Comparison of ENCODE assay signal across 12 mouse cellular contexts in the genomic region with DNA sequence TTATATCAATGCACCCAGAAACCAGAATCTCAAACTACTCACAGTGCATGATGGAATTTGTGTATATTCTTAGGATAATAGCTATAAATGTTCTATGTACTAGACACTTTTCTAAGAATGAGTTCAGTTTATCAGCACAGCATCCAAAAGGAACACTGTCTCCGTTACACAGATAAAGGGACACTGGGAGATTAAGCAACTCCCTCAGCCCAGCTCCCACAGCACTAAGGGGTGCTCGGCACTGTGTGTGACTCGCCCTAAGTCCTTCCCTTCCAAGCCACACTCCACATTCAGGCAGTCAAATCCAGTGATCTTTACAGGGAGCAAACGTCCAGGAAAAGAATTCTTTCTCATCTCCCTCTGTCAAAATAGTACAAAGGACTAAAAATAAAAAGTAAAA.
"Had no signal": no experiment of that assay in that cellular context is flagged by ENCODE, and none has a peak within 500 bp of the region (broad histone marks: within the 10 kb centered on the region; RNA-seq: fewer than 3 reads in every experiment).

No protein-coding gene starts in this region.

- H3K36me3 ChIP-seq: midbrain, embryonic 13.5 days; midbrain, embryonic 15.5 days; neural tube, embryonic 12.5 days; stomach, embryonic 15.5 days had no signal

- H3K4me1 ChIP-seq: midbrain, embryonic 13.5 days; midbrain, embryonic 15.5 days; neural tube, embryonic 12.5 days; stomach, embryonic 15.5 days had no signal

- H3K27ac ChIP-seq: midbrain, embryonic 13.5 days; midbrain, embryonic 15.5 days; neural tube, embryonic 12.5 days; stomach, embryonic 15.5 days; stomach, postnatal 0 days had no signal

- H3K4me3 ChIP-seq: midbrain, embryonic 13.5 days; midbrain, embryonic 15.5 days; neural tube, embryonic 12.5 days; stomach, embryonic 15.5 days had no signal

- H3K27me3 ChIP-seq: midbrain, embryonic 13.5 days; midbrain, embryonic 15.5 days; neural tube, embryonic 12.5 days; stomach, embryonic 15.5 days had no signal

- H3K9ac ChIP-seq: lung, embryonic 14.5 days; midbrain, embryonic 13.5 days; midbrain, embryonic 15.5 days; neural tube, embryonic 12.5 days; stomach, embryonic 15.5 days had no signal

- DNase-seq: lung, adult 18-20 months; lung, embryonic 14.5 days; lung, postnatal 10 days; lung, postnatal 4 days; right cerebral cortex, postnatal 14 days; thymus, adult 2 months; thymus, postnatal 25 days had no signal

- ATAC-seq: midbrain, embryonic 13.5 days; midbrain, embryonic 15.5 days had no signal

- H3K9me3 ChIP-seq: midbrain, embryonic 13.5 days; midbrain, embryonic 15.5 days; stomach, embryonic 15.5 days had no signal
